Mouse (Mus musculus) ES-Bruce4 (cell line): ENCODE measurements around the gene Kcne1. TPM values are rescaled to one million over a fixed set of nuclear protein-coding genes. Genes with fewer than 3 reads are reported as not detected.

Experiments used
- H3K27ac ChIP-seq: 2 replicates; pipeline ENCODE4 v1.5.1; 2012; ENCODE audit warnings: low read length, inconsistent platforms; ENCODE audit not compliant: insufficient read depth
- H3K27me3 ChIP-seq: 2 replicates; pipeline ENCODE4 v1.6.1; 2012; ENCODE audit warnings: mild to moderate bottlenecking, low read length, inconsistent platforms; ENCODE audit not compliant: control insufficient read depth, poor library complexity, insufficient read depth, severe bottlenecking
- H3K36me3 ChIP-seq: 2 replicates; pipeline ENCODE4 v1.6.1; 2012; ENCODE audit warnings: inconsistent platforms, mild to moderate bottlenecking, low read length, moderate library complexity; ENCODE audit not compliant: control insufficient read depth, poor library complexity, insufficient read depth, severe bottlenecking
- H3K4me1 ChIP-seq: one replicate; pipeline ENCODE4 v1.8.1; 2011; ENCODE audit warnings: low read length; ENCODE audit not compliant: control insufficient read depth, insufficient read depth
- H3K4me3 ChIP-seq: 2 replicates; pipeline ENCODE4 v1.5.1; 2011; ENCODE audit warnings: low read depth, mild to moderate bottlenecking, low read length
- H3K9ac ChIP-seq: 2 replicates; pipeline ENCODE4 v1.6.1; 2012; ENCODE audit warnings: low read depth, mild to moderate bottlenecking, inconsistent platforms; ENCODE audit not compliant: poor library complexity, severe bottlenecking
- H3K9me3 ChIP-seq: replicated peaks from 2 replicates; pipeline ENCODE4 v1.6.1; 2012; ENCODE audit warnings: mild to moderate bottlenecking, low read length, inconsistent platforms; ENCODE audit not compliant: control insufficient read depth, poor library complexity, insufficient read depth, severe bottlenecking
- CTCF ChIP-seq: IDR thresholded peaks from one replicate; pipeline ENCODE4 v1.8.1; 2011; ENCODE audit warnings: low read depth, low read length
- EP300 ChIP-seq: IDR thresholded peaks from 2 replicates; pipeline ENCODE4 v1.6.1; 2011; ENCODE audit warnings: low read depth, low read length; ENCODE audit not compliant: insufficient read depth
- POLR2A ChIP-seq: IDR thresholded peaks from one replicate; pipeline ENCODE4 v1.8.1; 2011; ENCODE audit warnings: low read length; ENCODE audit not compliant: insufficient read depth
- polyA plus RNA-seq: library from polyadenylated mRNA; stranded (reverse); fragments of >200 nt; gene quantifications from 2 replicates; pipeline ENCODE4 v1.2.4, GENCODE M21; 2011; ENCODE audit warnings: low read depth; ENCODE audit not compliant: missing spikeins, insufficient read depth, insufficient read length

Kcne1 gene
- polyA plus RNA-seq, 1 experiment = not detected

- H3K9me3 ChIP-seq = no peaks in the 10 kb centered on the region
- H3K4me3 ChIP-seq = peak overlapping the region; percentile 68
Measured at GRCm38 (mm10) chr16:92340612-92341511, 18.4 kb downstream of the Kcne1 start.

GRCm38 (mm10) chr16:92336280-92336679, 23.0 kb downstream of the Kcne1 start:
- TF ChIP-seq POLR2A = no peak
- TF ChIP-seq CTCF = peak; percentile 88
- TF ChIP-seq EP300 = 0 out of 2 replicates have a peak, but pooled peaks have one; percentile 20
- H3K27me3 ChIP-seq = no peaks in the 10 kb centered on the region
- no peak overlapping the region for H3K9ac ChIP-seq
- no peak overlapping the region for H3K4me3 ChIP-seq
- H3K27ac ChIP-seq = no peak overlapping the region
- no peaks in the 10 kb centered on the region for H3K36me3 ChIP-seq
- H3K9me3 ChIP-seq = no peaks in the 10 kb centered on the region
- H3K4me1 ChIP-seq = no peaks in the 10 kb centered on the region

More at GRCm38 (mm10) chr16:92340612-92341511, 18.4 kb downstream of the Kcne1 start:
- Histone ChIP-seq H3K36me3 (no peaks in the 10 kb centered on the region), H3K27ac (no peak overlapping the region), H3K9ac (no peak overlapping the region), H3K4me1 (no peaks in the 10 kb centered on the region), H3K27me3 (no peaks in the 10 kb centered on the region)
- TF ChIP-seq EP300 (no peak), CTCF (peak; percentile 64), POLR2A (no peak)

- Histone ChIP-seq H3K9me3 (no peaks in the 10 kb centered on the region), H3K27me3 (no peaks in the 10 kb centered on the region), H3K9ac (no peak overlapping the region), H3K4me1 (no peaks in the 10 kb centered on the region), H3K27ac (no peak overlapping the region), H3K36me3 (no peaks in the 10 kb centered on the region), H3K4me3 (no peak overlapping the region)
- TF ChIP-seq EP300 (no peak), POLR2A (no peak), CTCF (peak; percentile 6)
Measured at GRCm38 (mm10) chr16:92334600-92334999, 24.7 kb downstream of the Kcne1 start.

- H3K27ac ChIP-seq = no peak overlapping the region
- H3K4me1 ChIP-seq = no peaks in the 10 kb centered on the region
- H3K9ac ChIP-seq = no peak overlapping the region
- no peaks in the 10 kb centered on the region for H3K27me3 ChIP-seq
- no peak overlapping the region for H3K4me3 ChIP-seq
- no peaks in the 10 kb centered on the region for H3K9me3 ChIP-seq
- H3K36me3 ChIP-seq = no peaks in the 10 kb centered on the region
- TF ChIP-seq EP300 = no peak
- TF ChIP-seq CTCF = no peak
- no peak for TF ChIP-seq POLR2A
Measured at GRCm38 (mm10) chr16:92330966-92331365, 28.3 kb downstream of the Kcne1 start.

GRCm38 (mm10) chr16:92327911-92328310, 31.4 kb downstream of the Kcne1 start:
- no peak overlapping the region for H3K27ac ChIP-seq
- no peaks in the 10 kb centered on the region for H3K9me3 ChIP-seq
- H3K9ac ChIP-seq = no peak overlapping the region
- no peaks in the 10 kb centered on the region for H3K36me3 ChIP-seq
- H3K27me3 ChIP-seq = no peaks in the 10 kb centered on the region
- no peak for TF ChIP-seq EP300
- no peak for TF ChIP-seq POLR2A
- TF ChIP-seq CTCF = no peak
- H3K4me1 ChIP-seq = no peaks in the 10 kb centered on the region
- no peak overlapping the region for H3K4me3 ChIP-seq

- Histone ChIP-seq H3K27ac (no peak overlapping the region), H3K9me3 (no peaks in the 10 kb centered on the region), H3K9ac (no peak overlapping the region), H3K36me3 (no peaks in the 10 kb centered on the region), H3K4me3 (no peak overlapping the region), H3K27me3 (no peaks in the 10 kb centered on the region), H3K4me1 (no peaks in the 10 kb centered on the region)
- TF ChIP-seq POLR2A = no peak
- TF ChIP-seq EP300 = no peak
- no peak for TF ChIP-seq CTCF
Measured at GRCm38 (mm10) chr16:92325062-92325406, 34.2 kb downstream of the Kcne1 start.
